Mouse (Mus musculus) liver, adult 2 months (tissue): ENCODE results near the gene Glt6d1.

Source experiments
- CTCF ChIP-seq: fragments of 200-500 bp; IDR thresholded peaks from 2 replicates; pipeline ENCODE4 v1.5.1; 2011; ENCODE audit warnings: low read depth, low read length, control low read depth
- POLR2A ChIP-seq: fragments of 200-500 bp; IDR thresholded peaks from 2 replicates; pipeline ENCODE4 v1.6.1; 2011; ENCODE audit warnings: low read length, control low read depth; ENCODE audit not compliant: insufficient read depth; ENCODE audit errors: extremely low read depth

DNA sequence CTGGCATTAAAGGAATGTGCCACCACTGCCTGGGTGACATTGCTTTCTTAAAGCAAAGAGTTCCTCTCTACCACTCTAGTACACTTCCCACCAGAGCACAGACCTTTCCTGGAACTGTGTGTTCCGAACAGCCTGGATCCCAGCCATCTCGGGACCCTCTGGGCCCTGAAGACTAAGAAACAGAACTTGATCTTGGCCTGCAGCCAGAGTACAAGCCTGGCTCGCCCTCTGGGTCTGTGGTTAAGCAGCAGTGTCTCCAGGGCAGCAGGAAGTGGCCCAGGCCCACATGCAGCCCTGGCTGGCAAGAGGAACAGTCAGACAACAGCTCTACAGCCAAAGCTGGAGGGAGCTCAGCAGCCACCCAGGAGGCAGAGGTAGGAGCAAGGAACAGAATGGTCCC lies 37.0 kb upstream of the Glt6d1 start:
- TF ChIP-seq CTCF (no peak), POLR2A (no peak)
